In genomic region chr15:95691594-95691993, GRCm38 (mm10) we compare ENCODE assay signal across 16 mouse cellular contexts. TPM values are rescaled to one million over a fixed set of nuclear protein-coding genes. Genes with fewer than 3 reads are reported as not detected.
DNase-seq lines count a peak whose midpoint lies in the region; ATAC-seq and TF ChIP-seq lines count a peak whose summit lies in the region.
"Had no signal": no experiment of that assay in that cellular context is flagged by ENCODE, and none has a peak within 500 bp of the region (broad histone marks: within the 10 kb centered on the region; RNA-seq: fewer than 3 reads in every experiment).

No protein-coding gene starts in this region.

- DNase-seq in layer of hippocampus, adult 2 months (ENCODE audit: low spot score in 2 of 2): peak in 1 of 2 experiments; percentile 13
- DNase-seq in layer of hippocampus, postnatal 10 days (ENCODE audit: low spot score in 2 of 2): no peak
- DNase-seq in thymus, postnatal 25 days: no peak
- DNase-seq: adrenal gland, adult 2 months; cerebellum, adult 2 months; kidney, adult 9 months; liver, postnatal 0 days; lung, postnatal 36 days; right cerebral cortex, postnatal 4 days had no signal

- peak overlapping the region; percentile 4; the same call in 1 of the 2 replicates for H3K4me3 ChIP-seq in layer of hippocampus, adult 2 months
- no peak overlapping the region for H3K4me3 ChIP-seq in forebrain, embryonic 16.5 days (replicated peaks; ENCODE audit: low read length)
- H3K4me3 ChIP-seq in hindbrain, embryonic 15.5 days: no peak overlapping the region
- no peak overlapping the region for H3K4me3 ChIP-seq in neural tube, embryonic 12.5 days

- 9% methylated on average over 8 of the region's 8 CpGs for WGBS in forebrain, embryonic 16.5 days
- 11% methylated on average over 8 of the region's 8 CpGs for WGBS in hindbrain, embryonic 15.5 days
- 21% methylated on average over 8 of the region's 8 CpGs for WGBS in neural tube, embryonic 12.5 days

- no peak overlapping the region for H3K9ac ChIP-seq in forebrain, embryonic 16.5 days (replicated peaks; ENCODE audit: low read depth, low read length)
- no peak overlapping the region for H3K9ac ChIP-seq in hindbrain, embryonic 15.5 days
- H3K9ac ChIP-seq in neural tube, embryonic 12.5 days: no peak overlapping the region
- H3K9ac ChIP-seq: liver, postnatal 0 days had no signal

- H3K4me1 ChIP-seq in forebrain, embryonic 16.5 days (replicated peaks; ENCODE audit: control insufficient read depth, insufficient read depth, low read length): peaks cover 5% of the 10 kb centered on the region
- no peaks in the 10 kb centered on the region for H3K4me1 ChIP-seq in hindbrain, embryonic 15.5 days (replicated peaks)
- H3K4me1 ChIP-seq in neural tube, embryonic 12.5 days: peaks cover 4% of the 10 kb centered on the region; the same call in 1 of the 2 replicates

- peak overlapping the region; percentile 20 for H3K4me2 ChIP-seq in forebrain, embryonic 16.5 days (ENCODE audit: low read length)
- peak overlapping the region; percentile 9; the same call in 1 of the 2 replicates for H3K4me2 ChIP-seq in hindbrain, embryonic 15.5 days
- H3K4me2 ChIP-seq in neural tube, embryonic 12.5 days (replicated peaks): peak overlapping the region; percentile 40

- TF ChIP-seq CTCF in layer of hippocampus, adult 2 months (conservative IDR thresholded peaks at IDR 0.05): no peak

- no peaks in the 10 kb centered on the region for H3K27me3 ChIP-seq in forebrain, embryonic 16.5 days (replicated peaks; ENCODE audit: control insufficient read depth, insufficient read depth, low read length)
- peaks cover 34% of the 10 kb centered on the region for H3K27me3 ChIP-seq in hindbrain, embryonic 15.5 days
- peaks cover 40% of the 10 kb centered on the region for H3K27me3 ChIP-seq in neural tube, embryonic 12.5 days (replicated peaks)

- ATAC-seq in forebrain, embryonic 16.5 days: no peak
- ATAC-seq in hindbrain, embryonic 15.5 days (ENCODE audit: low FRiP score, low read depth): peak; percentile 72
- ATAC-seq in neural tube, embryonic 12.5 days (ENCODE audit: low FRiP score, low read depth): peak; percentile 92
- ATAC-seq in megakaryocyte-erythroid progenitor cell, adult 5-6 weeks (replicated peaks; ENCODE audit: low FRiP score, low TSS enrichment, poor library complexity, severe bottlenecking): no peak
- ATAC-seq: liver, postnatal 0 days had no signal

- 0 out of 2 replicates have a peak, but pooled peaks cover 5% of the 10 kb centered on the region for H3K9me3 ChIP-seq in forebrain, embryonic 16.5 days (ENCODE audit: control insufficient read depth, low read length)
- H3K9me3 ChIP-seq in hindbrain, embryonic 15.5 days: no peaks in the 10 kb centered on the region
- 0 out of 2 replicates have a peak, but pooled peaks cover 4% of the 10 kb centered on the region for H3K9me3 ChIP-seq in neural tube, embryonic 12.5 days

- no peaks in the 10 kb centered on the region for H3K36me3 ChIP-seq in forebrain, embryonic 16.5 days (ENCODE audit: control insufficient read depth, insufficient read depth)
- H3K36me3 ChIP-seq in hindbrain, embryonic 15.5 days: no peaks in the 10 kb centered on the region
- H3K36me3 ChIP-seq in neural tube, embryonic 12.5 days: no peaks in the 10 kb centered on the region

- H3K27ac ChIP-seq in layer of hippocampus, adult 2 months: peak overlapping the region; percentile 84
- H3K27ac ChIP-seq in forebrain, embryonic 16.5 days (ENCODE audit: low read length): no peak overlapping the region
- 0 out of 2 replicates have a peak overlapping the region, but pooled peaks have one; percentile 21 for H3K27ac ChIP-seq in hindbrain, embryonic 15.5 days (replicated peaks)
- no peak overlapping the region for H3K27ac ChIP-seq in neural tube, embryonic 12.5 days

RNA-seq across cellular contexts. Expression of gene Dbx2, which starts 35.8 kb away (rescaled TPM):
- 10 to 100 TPM; 28.1 to 30.8 TPM for total RNA-seq in layer of hippocampus, adult 2 months (2021)
- total RNA-seq in layer of hippocampus, postnatal 10 days (2021): 10 to 100 TPM; 25.9 to 27.1 TPM
- polyA plus RNA-seq in forebrain, embryonic 16.5 days (2015; fragmentation: Nextera tagmentation; extraction: Ambion mirVana): 0.93 and 1.2 TPM in 2 replicates
- 10.7 and 12.9 TPM in 2 replicates for polyA plus RNA-seq in hindbrain, embryonic 15.5 days (2015; fragmentation: Nextera tagmentation; extraction: Ambion mirVana)
- 5.7 and 8.5 TPM in 2 replicates for polyA plus RNA-seq in neural tube, embryonic 12.5 days (2016; fragmentation: Nextera tagmentation; extraction: Ambion mirVana)
- total RNA-seq in megakaryocyte-erythroid progenitor cell, adult 5-6 weeks (2014; fragmentation: Nextera tagmentation): not detected in 2 replicates
- total RNA-seq in megakaryocyte-erythroid progenitor cell, adult 5-6 weeks (2017): not detected in 2 replicates
- total RNA-seq: adrenal gland, adult 2 months; common myeloid progenitor, adult 5-6 weeks; granulocyte monocyte progenitor cell, adult 5-6 weeks had no signal
- polyA plus RNA-seq: heart, embryonic 14.5 days; liver, postnatal 0 days had no signal

Comparison
In these comparisons a context has a peak if more than half of its experiments do, and no peak if none do; other contexts are left out.
1. H3K27ac ChIP-seq: peak in layer of hippocampus, adult 2 months (single experiment) and hindbrain, embryonic 15.5 days (single experiment); none in forebrain, embryonic 16.5 days (single experiment) and neural tube, embryonic 12.5 days (single experiment).
2. ATAC-seq: peak in hindbrain, embryonic 15.5 days (single experiment) and neural tube, embryonic 12.5 days (single experiment); none in forebrain, embryonic 16.5 days (single experiment) and megakaryocyte-erythroid progenitor cell, adult 5-6 weeks (single experiment).
3. RNA of gene Dbx2, which starts 35.8 kb away (total RNA-seq): 28.1 to 30.8 TPM in layer of hippocampus, adult 2 months and 25.9 to 27.1 TPM in layer of hippocampus, postnatal 10 days; not detected in megakaryocyte-erythroid progenitor cell, adult 5-6 weeks; every median in the first group is over 10 times any median in the second.
4. Peak in every context shown above with its lines, with median percentiles within 50 percentile points of each other: H3K4me2 ChIP-seq.